Mouse (Mus musculus) CD8-positive naive resting alpha-beta T cell, adult 2 months (primary cell): ENCODE data around the gene Pgpep1l.
A peak's percentile ranks its signal among the peaks of the same experiment; 100 is the strongest.
"Not testable (repeated sequence)": the region's sequence is repeated elsewhere in the genome, so short reads cannot be mapped to it uniquely, and the experiment has no call there.

Experiments used
- DNase-seq, 2 experiments: peaks; one replicate each; pipeline ENCODE4 v3.0.0; 2022; ENCODE audit warnings: low read depth in 2 of 2, low spot score in 2 of 2

The Pgpep1l gene

GRCm38 (mm10) chr7:68283133-68283520, 19.1 kb upstream of the Pgpep1l start:
- not testable (repeated sequence) for DNase-seq

GRCm38 (mm10) chr7:68282304-68283132, 18.5 kb upstream of the Pgpep1l start:
- DNase-seq, result peak in 1 of 2 experiments; percentile 42

GRCm38 (mm10) chr7:68281341-68281740, 17.3 kb upstream of the Pgpep1l start:
- DNase-seq, result peak; percentile 49 to 52

GRCm38 (mm10) chr7:68280352-68280869, 16.4 kb upstream of the Pgpep1l start:
- DNase-seq, result peak; percentile 49 to 59

GRCm38 (mm10) chr7:68279481-68279880, 15.4 kb upstream of the Pgpep1l start:
- DNase-seq, result no peak

- DNase-seq, result peak; percentile 64 to 67
Measured at GRCm38 (mm10) chr7:68278908-68279307, 14.9 kb upstream of the Pgpep1l start.

GRCm38 (mm10) chr7:68278385-68278784, 14.4 kb upstream of the Pgpep1l start:
- DNase-seq, result no peak

- no peak for DNase-seq
Measured at GRCm38 (mm10) chr7:68277897-68278270, 13.9 kb upstream of the Pgpep1l start.

GRCm38 (mm10) chr7:68277054-68277896, 13.2 kb upstream of the Pgpep1l start:
- DNase-seq, result peak; percentile 47 to 50

- DNase-seq, result peak; percentile 67 to 73
Measured at GRCm38 (mm10) chr7:68275838-68276731, 12.1 kb upstream of the Pgpep1l start.

- DNase-seq, result peak; percentile 58 to 65
Measured at GRCm38 (mm10) chr7:68275445-68275837, 11.4 kb upstream of the Pgpep1l start.

GRCm38 (mm10) chr7:68274951-68275350, 10.9 kb upstream of the Pgpep1l start:
- no peak for DNase-seq

- DNase-seq, result no peak
Measured at GRCm38 (mm10) chr7:68274218-68274617, 10.2 kb upstream of the Pgpep1l start.

GRCm38 (mm10) chr7:68273515-68273914, 9.5 kb upstream of the Pgpep1l start, which contains the start of gene Fam169b:
Gene Fam169b, plus strand, starts transcription at chr7:68273839.
- DNase-seq, result no peak

GRCm38 (mm10) chr7:68272607-68273006, 8.6 kb upstream of the Pgpep1l start:
- no peak for DNase-seq

- DNase-seq, result no peak
Measured at GRCm38 (mm10) chr7:68271816-68272215, 7.8 kb upstream of the Pgpep1l start.

- no peak for DNase-seq
Measured at GRCm38 (mm10) chr7:68270551-68270950, 6.5 kb upstream of the Pgpep1l start.

- DNase-seq, result no peak
Measured at GRCm38 (mm10) chr7:68266691-68267090, 2.7 kb upstream of the Pgpep1l start.

GRCm38 (mm10) chr7:68265391-68265790, 1.4 kb upstream of the Pgpep1l start:
- DNase-seq, result no peak

- peak; percentile 85 to 86 for DNase-seq
Measured at GRCm38 (mm10) chr7:68264531-68264930, 498 bp upstream of the Pgpep1l start.
